Mouse (Mus musculus): ENCODE measurements around the gene Asap3. TPM values are rescaled to one million over a fixed set of nuclear protein-coding genes. Genes with fewer than 3 reads are reported as not detected.
A peak's percentile ranks its signal among the peaks of the same experiment; 100 is the strongest.

Asap3 gene
- total RNA-seq, 2 experiments from 2014 or later, result 1.4 to 1.5 TPM

GRCm38 (mm10) chr4:136218595-136219214 is 12.5 kb downstream of the Asap3 start:
- peak; percentile 92 for DNase-seq (ENCODE audit: low spot score)

GRCm38 (mm10) chr4:136220133-136220775 is 14.1 kb downstream of the Asap3 start:
- DNase-seq (ENCODE audit: low spot score), result no peak

- no peak for DNase-seq (ENCODE audit: low spot score)
Observed at GRCm38 (mm10) chr4:136223549-136224239, 17.5 kb downstream of the Asap3 start.

- no peak for DNase-seq (ENCODE audit: low spot score)
Observed at GRCm38 (mm10) chr4:136224240-136224559, 18.0 kb downstream of the Asap3 start.

GRCm38 (mm10) chr4:136224677-136225460 is 18.7 kb downstream of the Asap3 start:
- DNase-seq (ENCODE audit: low spot score), result no peak

- DNase-seq (ENCODE audit: low spot score), result no peak
Observed at GRCm38 (mm10) chr4:136227408-136227807, 21.2 kb downstream of the Asap3 start.

GRCm38 (mm10) chr4:136228640-136229039 is 22.5 kb downstream of the Asap3 start:
- DNase-seq (ENCODE audit: low spot score), result no peak

GRCm38 (mm10) chr4:136238669-136239068 is 32.5 kb downstream of the Asap3 start:
- no peak for DNase-seq (ENCODE audit: low spot score)

- no peak for DNase-seq (ENCODE audit: low spot score)
Observed at GRCm38 (mm10) chr4:136239111-136239510, 32.9 kb downstream of the Asap3 start.

GRCm38 (mm10) chr4:136239622-136240021 is 33.5 kb downstream of the Asap3 start:
- DNase-seq (ENCODE audit: low spot score), result peak; percentile 88

- no peak for DNase-seq (ENCODE audit: low spot score)
Observed at GRCm38 (mm10) chr4:136240123-136240522, 34.0 kb downstream of the Asap3 start.

GRCm38 (mm10) chr4:136240955-136241354 is 34.8 kb downstream of the Asap3 start:
- no peak for DNase-seq (ENCODE audit: low spot score)

GRCm38 (mm10) chr4:136242065-136242703 is 36.0 kb downstream of the Asap3 start:
- no peak for DNase-seq (ENCODE audit: low spot score)

GRCm38 (mm10) chr4:136242728-136243127 is 36.6 kb downstream of the Asap3 start:
- no peak for DNase-seq (ENCODE audit: low spot score)

- no peak for DNase-seq (ENCODE audit: low spot score)
Observed at GRCm38 (mm10) chr4:136244208-136244607, 38.0 kb downstream of the Asap3 start.

- no peak for DNase-seq (ENCODE audit: low spot score)
Observed at GRCm38 (mm10) chr4:136245681-136246080, 39.5 kb downstream of the Asap3 start.

GRCm38 (mm10) chr4:136246568-136246969 is 40.4 kb downstream of the Asap3 start:
- no peak for DNase-seq (ENCODE audit: low spot score)

GRCm38 (mm10) chr4:136247386-136247728 is 41.2 kb downstream of the Asap3 start:
- DNase-seq (ENCODE audit: low spot score), result no peak

- peak; percentile 74 for DNase-seq (ENCODE audit: low spot score)
Observed at GRCm38 (mm10) chr4:136247729-136248463, 41.7 kb downstream of the Asap3 start, which contains the start of gene Tcea3. TSS of gene Tcea3 (plus strand) at chr4:136247729.

- peak; percentile 75 for DNase-seq (ENCODE audit: low spot score)
Observed at GRCm38 (mm10) chr4:136248464-136249331, 42.5 kb downstream of the Asap3 start.

Data from gastrocnemius, adult 18-20 months (tissue).